Mouse (Mus musculus) spleen, adult 2 months (tissue): Measurements from ENCODE around the gene Slc10a1.

ENCODE experiments used
- CTCF ChIP-seq: fragments of 200-500 bp; IDR thresholded peaks from 2 replicates; pipeline ENCODE4 v1.5.1; 2011; ENCODE audit warnings: mild to moderate bottlenecking, inconsistent platforms; ENCODE audit not compliant: insufficient read depth, insufficient read length, insufficient replicate concordance; ENCODE audit errors: extremely low read depth
- POLR2A ChIP-seq: fragments of 200-500 bp; IDR thresholded peaks from 2 replicates; pipeline ENCODE4 v1.6.1; 2011; ENCODE audit warnings: low read depth, low read length, inconsistent platforms

DNA sequence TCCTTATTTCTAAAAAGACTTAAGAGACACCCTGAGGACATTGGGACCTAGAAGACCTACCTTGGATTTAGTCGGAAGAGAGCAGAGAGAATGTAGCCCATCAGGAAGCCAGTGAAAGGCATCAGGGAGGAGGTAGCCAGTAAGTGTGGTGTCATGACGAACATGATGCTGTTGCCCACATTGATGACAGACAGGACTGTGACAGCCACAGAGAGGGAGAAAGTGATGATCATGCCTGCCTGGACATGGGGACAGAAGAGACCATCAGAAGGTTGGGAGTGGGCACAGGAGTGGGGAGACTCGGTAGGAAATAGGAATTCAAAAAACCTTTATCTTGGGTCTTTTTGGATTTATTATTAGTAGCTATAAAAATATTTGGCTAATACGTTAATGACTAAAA lies 10.5 kb downstream of the Slc10a1 start:
- no peak for TF ChIP-seq POLR2A
- no peak for TF ChIP-seq CTCF
